Mouse (Mus musculus): ENCODE results near the gene Atp8a2. TPM values are rescaled to one million over a fixed set of nuclear protein-coding genes. Genes with fewer than 3 reads are reported as not detected.

The Atp8a2 gene
- polyA plus RNA-seq, 1 experiment from 2014 or later, result 4.2 TPM

GRCm38 (mm10) chr14:59675330-59675729, 521.6 kb downstream of the Atp8a2 start:
- Histone ChIP-seq H3K4me1 (ENCODE audit: control insufficient read depth, insufficient read depth, low read length) (peaks cover 6% of the 10 kb centered on the region), H3K27ac (replicated peaks; ENCODE audit: low read depth, low read length) (no peak overlapping the region), H3K9me3 (replicated peaks; ENCODE audit: control insufficient read depth, low read length) (no peaks in the 10 kb centered on the region), H3K27me3 (ENCODE audit: control insufficient read depth, insufficient read depth, low read length) (no peaks in the 10 kb centered on the region), H3K4me2 (ENCODE audit: low read depth, low read length) (no peak overlapping the region), H3K36me3 (replicated peaks; ENCODE audit: control insufficient read depth, insufficient read depth, low read depth, low read length) (no peaks in the 10 kb centered on the region), H3K9ac (replicated peaks; ENCODE audit: low read length) (no peak overlapping the region), H3K4me3 (ENCODE audit: low read depth, low read length) (no peak overlapping the region)
- no peak for ATAC-seq (replicated peaks; ENCODE audit: insufficient number of reproducible peaks, low FRiP score, low TSS enrichment, low read depth)
- WGBS, result 77% methylated on average over 4 of the region's 4 CpGs
- DNase-seq (ENCODE audit: low spot score), result no peak

- 25% methylated on average over 8 of the region's 8 CpGs for WGBS
Measured at GRCm38 (mm10) chr14:59674556-59674955, 522.4 kb downstream of the Atp8a2 start.

GRCm38 (mm10) chr14:59672893-59673515, 524.0 kb downstream of the Atp8a2 start:
- 86% methylated on average over 6 of the region's 6 CpGs for WGBS
- Histone ChIP-seq H3K27ac (replicated peaks; ENCODE audit: low read depth, low read length) (no peak overlapping the region), H3K27me3 (ENCODE audit: control insufficient read depth, insufficient read depth, low read length) (no peaks in the 10 kb centered on the region), H3K4me3 (ENCODE audit: low read depth, low read length) (no peak overlapping the region), H3K4me2 (ENCODE audit: low read depth, low read length) (no peak overlapping the region), H3K36me3 (replicated peaks; ENCODE audit: control insufficient read depth, insufficient read depth, low read depth, low read length) (no peaks in the 10 kb centered on the region), H3K9ac (replicated peaks; ENCODE audit: low read length) (no peak overlapping the region), H3K9me3 (replicated peaks; ENCODE audit: control insufficient read depth, low read length) (no peaks in the 10 kb centered on the region), H3K4me1 (ENCODE audit: control insufficient read depth, insufficient read depth, low read length) (peaks cover 6% of the 10 kb centered on the region)
- ATAC-seq (replicated peaks; ENCODE audit: insufficient number of reproducible peaks, low FRiP score, low TSS enrichment, low read depth) (no peak), DNase-seq (ENCODE audit: low spot score) (no peak)

More at GRCm38 (mm10) chr14:59674556-59674955, 522.4 kb downstream of the Atp8a2 start:
- H3K27me3 ChIP-seq (ENCODE audit: control insufficient read depth, insufficient read depth, low read length), result no peaks in the 10 kb centered on the region
- ATAC-seq (replicated peaks; ENCODE audit: insufficient number of reproducible peaks, low FRiP score, low TSS enrichment, low read depth) (no peak), DNase-seq (ENCODE audit: low spot score) (no peak)
- no peak overlapping the region for H3K27ac ChIP-seq (replicated peaks; ENCODE audit: low read depth, low read length)
- peak overlapping the region; percentile 29; the same call in 1 of the 2 replicates for H3K9ac ChIP-seq (replicated peaks; ENCODE audit: low read length)
- no peaks in the 10 kb centered on the region for H3K36me3 ChIP-seq (replicated peaks; ENCODE audit: control insufficient read depth, insufficient read depth, low read depth, low read length)
- no peak overlapping the region for H3K4me3 ChIP-seq (ENCODE audit: low read depth, low read length)
- no peaks in the 10 kb centered on the region for H3K9me3 ChIP-seq (replicated peaks; ENCODE audit: control insufficient read depth, low read length)
- H3K4me2 ChIP-seq (ENCODE audit: low read depth, low read length), result no peak overlapping the region
- peaks cover 6% of the 10 kb centered on the region for H3K4me1 ChIP-seq (ENCODE audit: control insufficient read depth, insufficient read depth, low read length)

- H3K27me3 ChIP-seq (ENCODE audit: control insufficient read depth, insufficient read depth, low read length), result no peaks in the 10 kb centered on the region
- H3K4me3 ChIP-seq (ENCODE audit: low read depth, low read length), result no peak overlapping the region
- H3K36me3 ChIP-seq (replicated peaks; ENCODE audit: control insufficient read depth, insufficient read depth, low read depth, low read length), result no peaks in the 10 kb centered on the region
- 88% methylated on average over 1 of the region's 1 CpGs for WGBS
- H3K9ac ChIP-seq (replicated peaks; ENCODE audit: low read length), result no peak overlapping the region
- DNase-seq (ENCODE audit: low spot score) (no peak), ATAC-seq (replicated peaks; ENCODE audit: insufficient number of reproducible peaks, low FRiP score, low TSS enrichment, low read depth) (no peak)
- no peaks in the 10 kb centered on the region for H3K4me1 ChIP-seq (ENCODE audit: control insufficient read depth, insufficient read depth, low read length)
- no peak overlapping the region for H3K4me2 ChIP-seq (ENCODE audit: low read depth, low read length)
- H3K27ac ChIP-seq (replicated peaks; ENCODE audit: low read depth, low read length), result no peak overlapping the region
- H3K9me3 ChIP-seq (replicated peaks; ENCODE audit: control insufficient read depth, low read length), result no peaks in the 10 kb centered on the region
Measured at GRCm38 (mm10) chr14:59657098-59657497, 539.9 kb downstream of the Atp8a2 start.

GRCm38 (mm10) chr14:59656591-59656990, 540.4 kb downstream of the Atp8a2 start:
- WGBS, result 64% methylated on average over 6 of the region's 6 CpGs
- Histone ChIP-seq H3K27me3 (ENCODE audit: control insufficient read depth, insufficient read depth, low read length) (no peaks in the 10 kb centered on the region), H3K9me3 (replicated peaks; ENCODE audit: control insufficient read depth, low read length) (no peaks in the 10 kb centered on the region), H3K9ac (replicated peaks; ENCODE audit: low read length) (no peak overlapping the region), H3K4me1 (ENCODE audit: control insufficient read depth, insufficient read depth, low read length) (no peaks in the 10 kb centered on the region), H3K36me3 (replicated peaks; ENCODE audit: control insufficient read depth, insufficient read depth, low read depth, low read length) (no peaks in the 10 kb centered on the region), H3K4me3 (ENCODE audit: low read depth, low read length) (no peak overlapping the region), H3K27ac (replicated peaks; ENCODE audit: low read depth, low read length) (no peak overlapping the region), H3K4me2 (ENCODE audit: low read depth, low read length) (no peak overlapping the region)
- DNase-seq (ENCODE audit: low spot score) (no peak), ATAC-seq (replicated peaks; ENCODE audit: insufficient number of reproducible peaks, low FRiP score, low TSS enrichment, low read depth) (no peak)

GRCm38 (mm10) chr14:59649337-59649736, 547.6 kb downstream of the Atp8a2 start:
- DNase-seq (ENCODE audit: low spot score), result no peak
- Histone ChIP-seq H3K27ac (replicated peaks; ENCODE audit: low read depth, low read length) (no peak overlapping the region), H3K4me2 (ENCODE audit: low read depth, low read length) (no peak overlapping the region), H3K36me3 (replicated peaks; ENCODE audit: control insufficient read depth, insufficient read depth, low read depth, low read length) (no peaks in the 10 kb centered on the region), H3K9ac (replicated peaks; ENCODE audit: low read length) (no peak overlapping the region), H3K27me3 (ENCODE audit: control insufficient read depth, insufficient read depth, low read length) (no peaks in the 10 kb centered on the region), H3K9me3 (replicated peaks; ENCODE audit: control insufficient read depth, low read length) (no peaks in the 10 kb centered on the region), H3K4me3 (ENCODE audit: low read depth, low read length) (no peak overlapping the region), H3K4me1 (ENCODE audit: control insufficient read depth, insufficient read depth, low read length) (no peaks in the 10 kb centered on the region; the same call in 1 of the 2 replicates)
- no peak for ATAC-seq (replicated peaks; ENCODE audit: insufficient number of reproducible peaks, low FRiP score, low TSS enrichment, low read depth)
- 65% methylated on average over 6 of the region's 6 CpGs for WGBS

GRCm38 (mm10) chr14:59648611-59649010, 548.4 kb downstream of the Atp8a2 start:
- no peak overlapping the region for H3K4me2 ChIP-seq (ENCODE audit: low read depth, low read length)
- H3K36me3 ChIP-seq (replicated peaks; ENCODE audit: control insufficient read depth, insufficient read depth, low read depth, low read length), result no peaks in the 10 kb centered on the region
- ATAC-seq (replicated peaks; ENCODE audit: insufficient number of reproducible peaks, low FRiP score, low TSS enrichment, low read depth), result no peak
- H3K4me1 ChIP-seq (ENCODE audit: control insufficient read depth, insufficient read depth, low read length), result no peaks in the 10 kb centered on the region; the same call in 1 of the 2 replicates
- H3K27ac ChIP-seq (replicated peaks; ENCODE audit: low read depth, low read length), result no peak overlapping the region
- no peak overlapping the region for H3K9ac ChIP-seq (replicated peaks; ENCODE audit: low read length)
- H3K4me3 ChIP-seq (ENCODE audit: low read depth, low read length), result no peak overlapping the region
- DNase-seq (ENCODE audit: low spot score), result no peak
- WGBS, result 81% methylated on average over 10 of the region's 10 CpGs
- H3K9me3 ChIP-seq (replicated peaks; ENCODE audit: control insufficient read depth, low read length), result no peaks in the 10 kb centered on the region
- no peaks in the 10 kb centered on the region for H3K27me3 ChIP-seq (ENCODE audit: control insufficient read depth, insufficient read depth, low read length)

- H3K27ac ChIP-seq (replicated peaks; ENCODE audit: low read depth, low read length), result no peak overlapping the region
- no peaks in the 10 kb centered on the region for H3K9me3 ChIP-seq (replicated peaks; ENCODE audit: control insufficient read depth, low read length)
- H3K4me3 ChIP-seq (ENCODE audit: low read depth, low read length), result no peak overlapping the region
- H3K36me3 ChIP-seq (replicated peaks; ENCODE audit: control insufficient read depth, insufficient read depth, low read depth, low read length), result no peaks in the 10 kb centered on the region
- ATAC-seq (replicated peaks; ENCODE audit: insufficient number of reproducible peaks, low FRiP score, low TSS enrichment, low read depth) (no peak), DNase-seq (ENCODE audit: low spot score) (no peak)
- H3K9ac ChIP-seq (replicated peaks; ENCODE audit: low read length), result no peak overlapping the region
- H3K4me1 ChIP-seq (ENCODE audit: control insufficient read depth, insufficient read depth, low read length), result no peaks in the 10 kb centered on the region; the same call in 1 of the 2 replicates
- H3K27me3 ChIP-seq (ENCODE audit: control insufficient read depth, insufficient read depth, low read length), result no peaks in the 10 kb centered on the region
- 56% methylated on average over 16 of the region's 16 CpGs for WGBS
- H3K4me2 ChIP-seq (ENCODE audit: low read depth, low read length), result no peak overlapping the region
Measured at GRCm38 (mm10) chr14:59646826-59647697, 549.9 kb downstream of the Atp8a2 start.
